Mouse (Mus musculus): ENCODE measurements around the gene Epb41.

DNA sequence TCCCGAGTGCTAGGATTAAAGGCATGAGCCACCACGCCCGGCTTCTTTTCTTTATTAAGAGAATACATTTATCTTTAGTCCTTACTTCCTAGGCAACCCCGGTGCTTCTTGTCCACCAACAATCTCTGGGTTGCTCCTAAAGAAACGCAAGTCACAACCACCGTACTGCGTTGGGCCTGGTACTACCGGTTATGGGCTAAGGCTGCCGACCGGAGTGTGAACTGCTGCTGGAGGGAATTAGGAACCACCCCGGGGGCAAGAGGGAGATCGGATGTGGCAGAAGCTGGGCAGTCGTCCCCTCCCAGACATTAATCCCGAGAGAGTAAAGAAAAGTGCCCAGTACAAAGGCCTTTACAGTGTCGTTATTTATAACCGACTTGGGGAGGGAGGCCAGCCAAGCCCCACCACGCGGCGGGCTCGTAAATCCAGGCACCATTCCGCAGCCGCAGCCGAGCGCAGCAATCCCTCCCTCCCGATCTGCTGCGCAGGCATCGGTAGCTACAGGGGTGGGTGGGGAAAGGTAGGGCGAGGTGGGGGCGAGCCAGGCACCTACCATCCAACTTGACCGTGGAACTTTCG lies 160.1 kb downstream of the Epb41 start:
- no peak for TF ChIP-seq CTCF (IDR thresholded peaks at IDR 0.05; ENCODE audit: low read depth, low read length)
- TF ChIP-seq GATA1 (IDR thresholded peaks at IDR 0.05; ENCODE audit: borderline replicate concordance, low read length), result no peak
